Mouse (Mus musculus) olfactory bulb, adult 2 months (tissue): ENCODE data around the gene Rnf10.

ENCODE experiments used
- CTCF ChIP-seq: fragments of 200-500 bp; IDR thresholded peaks from 2 replicates; pipeline ENCODE4 v1.5.1; 2012; ENCODE audit warnings: low read depth, mild to moderate bottlenecking, low read length, moderate library complexity; ENCODE audit not compliant: insufficient read depth
- POLR2A ChIP-seq: fragments of 200-500 bp; IDR thresholded peaks from 2 replicates; pipeline ENCODE4 v1.6.1; 2012; ENCODE audit warnings: mild to moderate bottlenecking, low read depth, low read length, moderate library complexity; ENCODE audit not compliant: insufficient read depth

- TF ChIP-seq CTCF (no peak), POLR2A (no peak)
Measured at GRCm38 (mm10) chr5:115312816-115313667, 40.3 kb upstream of the Rnf10 start.
